Mouse (Mus musculus) T-helper 2 cell (primary cell): ENCODE results near the gene Pxdn.

Source experiments
- in situ Hi-C: fragments of 300-600 bp; cut with MboI, MseI; formaldehyde crosslinking; loops from one replicate; pipeline ENCODE4 v1.15.1; 2025; ENCODE audit warnings: high pct_unique_total_duplicates

Pxdn gene

GRCm38 (mm10) chr12:29952102-29952501 lies 14.7 kb downstream of the Pxdn start:
- in situ Hi-C loops, result no loop called here

DNA sequence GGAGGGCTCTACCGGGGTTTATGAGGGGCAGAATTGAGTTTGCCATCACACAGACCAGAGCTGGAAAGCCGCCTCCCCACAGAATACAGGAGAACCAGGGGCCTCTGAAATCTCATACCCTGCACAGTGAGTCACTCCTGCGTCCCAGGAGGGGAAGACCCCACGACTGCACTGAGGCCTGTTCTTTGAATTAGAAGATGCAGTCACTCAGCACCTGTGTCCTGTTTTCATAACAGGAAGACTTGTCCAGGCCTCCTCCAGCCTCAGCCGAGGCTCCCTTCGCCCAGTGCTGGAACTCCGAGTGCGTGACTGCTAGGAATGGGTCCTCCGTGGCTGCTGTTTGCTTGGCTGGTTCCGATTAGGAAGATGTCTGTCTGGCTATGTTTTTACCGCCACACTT lies 16.6 kb downstream of the Pxdn start:
- in situ Hi-C loops, result no loop called here

DNA sequence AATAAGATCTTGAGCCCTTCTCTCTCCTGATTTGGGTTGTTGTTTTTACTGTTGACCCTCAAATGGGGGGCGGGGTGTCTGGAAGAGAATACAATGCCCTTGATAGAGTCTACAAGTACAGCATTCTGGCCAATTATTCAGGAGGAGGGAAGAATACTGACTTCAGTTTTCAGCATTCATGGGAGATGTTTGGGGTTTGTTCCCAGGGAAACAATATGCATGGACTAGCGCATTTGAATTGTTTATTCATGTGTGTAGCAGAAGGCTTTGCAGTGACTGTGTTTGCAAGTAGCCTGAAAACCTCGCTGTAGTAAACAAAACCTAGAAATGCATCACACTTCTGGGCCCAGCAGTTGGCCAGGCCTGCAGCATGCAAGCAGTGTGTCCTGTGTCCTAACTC lies 17.1 kb downstream of the Pxdn start:
- in situ Hi-C loops, result no loop called here

- in situ Hi-C loops, result no loop called here
These were observed 19.6 kb downstream of the Pxdn start for GRCm38 (mm10) chr12:29956969-29957368.

GRCm38 (mm10) chr12:29958637-29959036 lies 21.2 kb downstream of the Pxdn start:
- in situ Hi-C loops, result no loop called here

- in situ Hi-C loops, result no loop called here
These were observed 23.6 kb downstream of the Pxdn start for GRCm38 (mm10) chr12:29961041-29961440.

DNA sequence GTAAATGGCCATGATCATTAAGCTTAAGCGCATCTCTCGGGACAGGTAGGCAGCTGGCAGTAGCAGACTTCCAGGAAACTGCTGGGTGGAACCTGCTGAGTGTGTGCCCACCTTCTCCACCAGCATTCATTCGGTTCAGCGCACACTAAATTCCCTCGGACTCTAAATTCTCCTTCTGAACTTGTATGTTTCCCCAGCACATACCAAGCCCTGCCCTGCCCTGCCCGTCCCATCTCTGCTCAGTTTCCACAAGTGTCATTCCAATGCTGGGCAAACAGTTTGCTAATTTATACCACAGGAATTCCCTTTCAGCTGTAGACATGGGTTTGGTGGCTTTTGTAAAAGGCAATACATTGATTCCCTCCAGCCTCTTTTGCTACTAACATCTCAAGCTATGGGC lies 27.6 kb downstream of the Pxdn start:
- in situ Hi-C loops, result no loop called here

DNA sequence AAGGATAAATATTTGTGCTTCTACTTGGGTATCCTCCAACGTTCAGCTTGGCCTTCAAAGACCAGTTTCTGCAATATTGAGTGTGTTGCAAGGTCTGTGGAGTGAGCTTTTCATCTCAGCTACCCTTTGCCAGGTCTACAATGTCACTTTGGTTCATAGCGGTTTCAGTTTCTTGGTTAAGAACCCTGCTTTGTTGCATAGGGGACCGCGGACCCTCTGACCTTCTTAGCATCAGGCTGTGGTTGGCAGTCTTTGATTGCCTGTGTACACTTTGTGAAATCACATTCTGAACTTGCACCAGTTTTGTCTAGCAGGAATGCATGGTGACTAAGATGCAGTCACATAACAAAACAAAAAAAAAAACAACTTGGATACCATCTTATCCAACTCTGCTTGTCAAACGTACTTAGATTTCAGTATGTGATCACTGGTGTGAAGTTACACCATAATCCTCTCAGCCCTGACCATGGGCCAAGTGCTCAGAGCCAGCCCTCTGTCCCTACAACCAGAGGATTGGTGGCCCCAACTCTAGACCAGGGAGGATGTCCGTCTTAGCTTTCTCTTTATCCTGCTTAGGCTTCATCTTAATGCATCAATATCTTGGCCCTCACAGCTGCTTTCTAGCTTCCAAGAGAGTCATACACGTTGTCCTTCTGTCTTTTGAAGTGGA lies 34.5 kb downstream of the Pxdn start:
- in situ Hi-C loops, result no loop called here

DNA sequence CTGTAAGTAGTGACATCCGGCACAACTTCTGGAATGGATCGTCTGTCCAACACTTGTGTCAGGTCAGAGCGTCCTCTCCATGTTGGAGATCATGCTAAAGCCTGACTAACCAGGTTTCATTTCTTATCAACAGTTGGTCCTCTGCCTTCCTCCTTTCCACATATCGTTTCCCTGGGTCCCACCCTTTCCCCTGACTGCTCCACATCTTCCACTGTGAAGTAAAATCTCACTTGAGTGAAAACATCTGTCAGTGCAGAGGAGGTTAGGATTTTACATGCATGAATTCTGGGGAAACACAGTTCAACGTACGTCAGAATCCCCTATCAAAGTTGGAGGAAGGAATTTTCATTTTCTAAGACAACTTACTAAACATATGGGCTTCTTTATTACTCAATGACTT lies 35.1 kb downstream of the Pxdn start:
- in situ Hi-C loops, result no loop called here

GRCm38 (mm10) chr12:29980076-29980475 lies 42.7 kb downstream of the Pxdn start:
- in situ Hi-C loops, result no loop called here

DNA sequence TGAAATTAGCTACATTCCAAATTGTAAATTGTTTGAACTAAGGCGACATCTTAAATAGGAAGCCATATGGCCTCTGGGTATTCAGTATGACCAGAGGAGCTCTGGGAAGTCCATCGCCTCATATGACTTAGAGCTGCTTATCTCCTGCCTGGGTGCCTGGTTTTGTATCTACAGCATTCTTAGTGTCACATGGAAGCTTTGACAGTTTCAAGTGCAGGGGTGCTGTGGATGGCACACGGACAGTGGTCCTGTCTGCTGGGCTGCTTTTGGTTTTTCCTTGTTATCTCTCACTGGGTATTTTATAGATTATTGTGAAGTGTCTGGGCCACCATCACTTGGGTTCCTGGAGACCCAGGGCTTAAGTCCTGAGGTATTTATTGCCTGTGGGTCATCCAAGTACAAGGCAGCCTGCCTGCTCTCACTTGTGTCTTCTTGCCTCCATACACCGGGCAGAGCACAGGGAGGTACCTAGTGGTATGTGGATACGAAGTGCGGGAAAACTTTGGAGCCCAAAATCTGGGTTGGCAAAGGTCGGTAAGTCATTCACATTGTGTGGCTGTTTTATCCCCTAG lies 44.4 kb downstream of the Pxdn start:
- in situ Hi-C loops, result no loop called here

DNA sequence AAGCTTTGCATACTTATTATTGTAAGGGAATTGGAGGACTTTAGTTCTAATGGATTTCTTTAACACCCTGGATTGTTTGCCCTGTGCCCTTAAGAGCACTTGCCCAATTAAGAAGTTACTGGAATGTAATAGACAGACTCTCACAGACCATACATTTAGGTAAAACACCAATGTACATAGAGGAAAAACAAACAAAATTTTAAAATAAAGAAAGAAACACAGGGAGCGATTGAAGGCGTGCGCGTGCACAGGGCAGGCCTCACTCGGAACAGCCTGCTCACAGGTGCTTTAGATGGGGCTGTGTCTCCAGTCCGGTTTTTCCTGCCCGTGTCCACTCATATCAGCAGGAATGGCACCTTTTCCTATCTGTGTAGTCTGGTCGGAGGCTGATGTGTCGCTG lies 45.8 kb downstream of the Pxdn start:
- in situ Hi-C loops, result no loop called here

DNA sequence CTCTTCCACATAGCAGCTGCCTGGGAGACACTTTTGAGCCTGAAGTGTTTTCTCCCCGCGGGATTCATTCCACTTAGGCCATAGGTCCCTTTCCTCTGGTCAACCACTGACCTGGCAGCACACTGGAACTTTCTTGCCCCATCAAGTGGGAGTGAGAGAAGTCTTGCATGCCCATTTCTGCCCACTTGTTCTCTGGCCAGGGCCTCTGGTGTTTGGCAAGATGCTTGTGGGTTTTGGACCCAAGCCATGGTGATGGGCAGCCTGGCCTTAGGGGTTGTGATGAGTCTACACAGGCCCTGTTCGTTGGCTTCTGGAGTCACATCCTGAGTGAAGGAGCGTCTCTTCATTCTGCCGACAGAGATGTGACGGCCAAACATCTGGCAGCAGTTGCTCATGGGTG lies 47.7 kb downstream of the Pxdn start:
- in situ Hi-C loops, result no loop called here

DNA sequence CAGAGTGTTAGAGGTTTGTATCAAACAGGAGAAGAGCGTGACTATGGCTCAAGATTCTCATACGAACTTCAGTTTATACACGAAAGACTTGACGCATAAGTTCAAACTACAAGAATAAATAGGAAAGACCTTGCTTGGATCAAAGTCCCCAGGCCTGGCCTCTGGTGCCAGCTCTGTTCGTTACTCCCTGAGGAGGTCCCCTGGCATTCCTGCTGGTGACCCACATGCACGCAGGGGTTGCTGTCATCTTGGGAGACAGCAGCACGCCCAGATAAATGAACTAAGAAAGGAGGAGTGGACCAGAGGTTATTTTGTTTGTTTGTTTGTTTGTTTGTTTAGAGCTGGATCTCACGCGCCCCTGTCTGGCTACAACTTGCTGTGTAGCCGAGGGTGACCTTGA lies 48.8 kb downstream of the Pxdn start:
- in situ Hi-C loops, result no loop called here

DNA sequence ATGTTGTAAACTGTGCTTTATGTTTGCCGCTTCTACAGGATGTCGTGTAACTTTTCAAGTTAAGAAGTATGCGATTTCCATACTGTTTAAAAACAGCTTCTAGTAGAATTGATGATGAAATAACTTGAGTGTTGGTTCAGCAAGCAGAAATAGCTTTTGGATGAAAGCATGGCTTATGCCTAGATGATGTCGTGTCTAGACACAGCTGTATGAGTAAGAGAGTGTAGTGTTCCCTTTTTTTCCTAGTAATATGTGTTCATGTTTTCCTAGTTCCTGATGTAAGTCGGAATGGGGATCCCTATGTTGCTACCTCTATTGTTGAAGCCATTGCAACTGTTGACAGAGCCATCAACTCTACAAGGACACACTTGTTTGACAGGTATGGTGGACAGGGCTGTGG lies 61.5 kb downstream of the Pxdn start:
- in situ Hi-C loops, result no loop called here

- in situ Hi-C loops, result no loop called here
These were observed 64.5 kb downstream of the Pxdn start for GRCm38 (mm10) chr12:30001951-30002350.

- in situ Hi-C loops, result no loop called here
These were observed 66.4 kb downstream of the Pxdn start for GRCm38 (mm10) chr12:30003680-30004364.

GRCm38 (mm10) chr12:30004365-30004723 lies 66.9 kb downstream of the Pxdn start:
- in situ Hi-C loops, result no loop called here

- in situ Hi-C loops, result no loop called here
These were observed 69.2 kb downstream of the Pxdn start for GRCm38 (mm10) chr12:30006586-30006985.

DNA sequence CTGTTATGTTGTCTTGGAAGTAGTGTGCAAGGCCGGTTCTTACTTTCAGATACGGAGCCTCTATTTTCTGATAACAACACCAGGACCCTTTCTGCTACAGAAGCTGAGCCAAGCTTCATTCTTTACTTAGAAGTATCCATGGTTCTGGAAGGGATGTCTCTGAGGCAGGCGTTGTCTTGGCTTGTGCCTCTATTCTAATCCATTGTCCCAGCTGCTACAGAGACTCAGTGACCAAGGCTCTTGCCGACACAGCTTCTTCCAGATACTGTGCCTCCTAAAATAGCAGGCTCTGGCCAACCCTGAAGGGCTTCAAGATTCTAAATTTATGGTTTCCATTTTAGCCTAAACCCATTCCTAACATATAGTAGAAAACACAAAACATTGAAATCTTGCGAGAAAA lies 71.3 kb downstream of the Pxdn start:
- in situ Hi-C loops, result no loop called here

DNA sequence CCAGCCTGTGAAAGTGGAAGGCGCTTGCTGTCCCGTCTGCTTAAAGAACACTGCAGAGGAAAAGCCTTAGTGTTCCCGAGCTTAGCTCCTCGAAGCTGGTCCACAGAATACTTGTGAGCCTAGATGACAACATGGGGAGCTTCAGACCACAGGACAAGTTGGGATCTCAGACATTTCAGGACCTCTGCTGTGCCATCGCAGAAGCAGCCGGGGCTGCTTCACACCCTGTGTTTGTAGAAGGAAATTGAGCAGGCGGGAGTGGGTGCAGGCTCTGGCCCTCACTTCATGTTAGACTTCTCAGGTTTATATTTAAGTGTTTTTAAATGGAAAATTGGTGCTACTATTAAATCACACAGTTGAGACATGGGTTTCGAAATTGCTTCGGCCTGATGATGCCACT lies 78.1 kb downstream of the Pxdn start:
- in situ Hi-C loops, result no loop called here

- in situ Hi-C loops, result no loop called here
These were observed 79.7 kb downstream of the Pxdn start for GRCm38 (mm10) chr12:30017131-30017530.

GRCm38 (mm10) chr12:30020447-30020846 lies 83.0 kb downstream of the Pxdn start:
- in situ Hi-C loops, result no loop called here
